Mouse (Mus musculus): Measurements from ENCODE around the gene Ptgs1. TPM values are rescaled to one million over a fixed set of nuclear protein-coding genes. Genes with fewer than 3 reads are reported as not detected.

Gene Ptgs1
- polyA plus RNA-seq, 1 experiment = 44.4 TPM

- DNase-seq (ENCODE audit: low read depth in 1 of 2, low spot score in 2 of 2) = no peak
- WGBS = 90% methylated on average over 9 of the region's 9 CpGs
- TF ChIP-seq CTCF (IDR thresholded peaks at IDR 0.05; ENCODE audit: extremely low read depth, insufficient read depth, insufficient read length, insufficient replicate concordance) (no peak), POLR2A (IDR thresholded peaks at IDR 0.05; ENCODE audit: low read depth, low read length) (no peak)
- Histone ChIP-seq H3K4me3 (ENCODE audit: extremely low read depth, insufficient read depth, insufficient read length) (no peak overlapping the region), H3K4me1 (ENCODE audit: control insufficient read depth, insufficient read depth, insufficient read length) (no peaks in the 10 kb centered on the region), H3K27me3 (ENCODE audit: control insufficient read depth, insufficient read depth, low read length) (no peaks in the 10 kb centered on the region), H3K27ac (ENCODE audit: insufficient read depth, low read length) (no peak overlapping the region), H3K36me3 (ENCODE audit: control insufficient read depth, insufficient read depth, low read length) (no peaks in the 10 kb centered on the region)
Observed at GRCm38 (mm10) chr2:36243296-36243891, 13.2 kb downstream of the Ptgs1 start.

- DNase-seq (ENCODE audit: low read depth in 1 of 2, low spot score in 2 of 2) = no peak
- H3K27me3 ChIP-seq (ENCODE audit: control insufficient read depth, insufficient read depth, low read length) = no peaks in the 10 kb centered on the region
- 82% methylated on average over 5 of the region's 5 CpGs for WGBS
- no peaks in the 10 kb centered on the region for H3K36me3 ChIP-seq (ENCODE audit: control insufficient read depth, insufficient read depth, low read length)
- no peaks in the 10 kb centered on the region for H3K4me1 ChIP-seq (ENCODE audit: control insufficient read depth, insufficient read depth, insufficient read length)
- H3K27ac ChIP-seq (ENCODE audit: insufficient read depth, low read length) = no peak overlapping the region
- no peak for TF ChIP-seq POLR2A (IDR thresholded peaks at IDR 0.05; ENCODE audit: low read depth, low read length)
- no peak overlapping the region for H3K4me3 ChIP-seq (ENCODE audit: extremely low read depth, insufficient read depth, insufficient read length)
Observed at GRCm38 (mm10) chr2:36243892-36244309, 13.7 kb downstream of the Ptgs1 start.

- TF ChIP-seq POLR2A (IDR thresholded peaks at IDR 0.05; ENCODE audit: low read depth, low read length) (no peak), CTCF (IDR thresholded peaks at IDR 0.05; ENCODE audit: extremely low read depth, insufficient read depth, insufficient read length, insufficient replicate concordance) (no peak)
- H3K4me1 ChIP-seq (ENCODE audit: control insufficient read depth, insufficient read depth, insufficient read length) = no peaks in the 10 kb centered on the region
- DNase-seq (ENCODE audit: low read depth in 1 of 2, low spot score in 2 of 2) = no peak
- no peaks in the 10 kb centered on the region for H3K27me3 ChIP-seq (ENCODE audit: control insufficient read depth, insufficient read depth, low read length)
- no peaks in the 10 kb centered on the region for H3K36me3 ChIP-seq (ENCODE audit: control insufficient read depth, insufficient read depth, low read length)
- no peak overlapping the region for H3K27ac ChIP-seq (ENCODE audit: insufficient read depth, low read length)
- H3K4me3 ChIP-seq (ENCODE audit: extremely low read depth, insufficient read depth, insufficient read length) = no peak overlapping the region
- WGBS = 66% methylated on average over 3 of the region's 3 CpGs
Observed at GRCm38 (mm10) chr2:36244705-36245104, 14.5 kb downstream of the Ptgs1 start.

GRCm38 (mm10) chr2:36247964-36248363 is 17.7 kb downstream of the Ptgs1 start:
- WGBS = 80% methylated on average over 3 of the region's 3 CpGs
- no peaks in the 10 kb centered on the region for H3K4me1 ChIP-seq (ENCODE audit: control insufficient read depth, insufficient read depth, insufficient read length)
- no peaks in the 10 kb centered on the region for H3K36me3 ChIP-seq (ENCODE audit: control insufficient read depth, insufficient read depth, low read length)
- H3K27ac ChIP-seq (ENCODE audit: insufficient read depth, low read length) = no peak overlapping the region
- no peak for TF ChIP-seq CTCF (IDR thresholded peaks at IDR 0.05; ENCODE audit: extremely low read depth, insufficient read depth, insufficient read length, insufficient replicate concordance)
- TF ChIP-seq POLR2A (IDR thresholded peaks at IDR 0.05; ENCODE audit: low read depth, low read length) = no peak
- H3K27me3 ChIP-seq (ENCODE audit: control insufficient read depth, insufficient read depth, low read length) = no peaks in the 10 kb centered on the region
- H3K4me3 ChIP-seq (ENCODE audit: extremely low read depth, insufficient read depth, insufficient read length) = no peak overlapping the region
- no peak for DNase-seq (ENCODE audit: low read depth in 1 of 2, low spot score in 2 of 2)

- Histone ChIP-seq H3K27me3 (ENCODE audit: control insufficient read depth, insufficient read depth, low read length) (no peaks in the 10 kb centered on the region), H3K4me3 (ENCODE audit: extremely low read depth, insufficient read depth, insufficient read length) (no peak overlapping the region), H3K4me1 (ENCODE audit: control insufficient read depth, insufficient read depth, insufficient read length) (no peaks in the 10 kb centered on the region), H3K27ac (ENCODE audit: insufficient read depth, low read length) (no peak overlapping the region), H3K36me3 (ENCODE audit: control insufficient read depth, insufficient read depth, low read length) (no peaks in the 10 kb centered on the region)
- DNase-seq (ENCODE audit: low read depth in 1 of 2, low spot score in 2 of 2) = no peak
- TF ChIP-seq CTCF (IDR thresholded peaks at IDR 0.05; ENCODE audit: extremely low read depth, insufficient read depth, insufficient read length, insufficient replicate concordance) (no peak), POLR2A (IDR thresholded peaks at IDR 0.05; ENCODE audit: low read depth, low read length) (no peak)
- 86% methylated on average over 8 of the region's 8 CpGs for WGBS
Observed at GRCm38 (mm10) chr2:36251156-36251555, 20.9 kb downstream of the Ptgs1 start.

GRCm38 (mm10) chr2:36252505-36252904 is 22.3 kb downstream of the Ptgs1 start:
- H3K36me3 ChIP-seq (ENCODE audit: control insufficient read depth, insufficient read depth, low read length) = no peaks in the 10 kb centered on the region
- WGBS = 87% methylated on average over 4 of the region's 4 CpGs
- no peaks in the 10 kb centered on the region for H3K27me3 ChIP-seq (ENCODE audit: control insufficient read depth, insufficient read depth, low read length)
- H3K4me3 ChIP-seq (ENCODE audit: extremely low read depth, insufficient read depth, insufficient read length) = no peak overlapping the region
- TF ChIP-seq POLR2A (IDR thresholded peaks at IDR 0.05; ENCODE audit: low read depth, low read length) = no peak
- TF ChIP-seq CTCF (IDR thresholded peaks at IDR 0.05; ENCODE audit: extremely low read depth, insufficient read depth, insufficient read length, insufficient replicate concordance) = no peak
- H3K27ac ChIP-seq (ENCODE audit: insufficient read depth, low read length) = no peak overlapping the region
- no peaks in the 10 kb centered on the region for H3K4me1 ChIP-seq (ENCODE audit: control insufficient read depth, insufficient read depth, insufficient read length)
- DNase-seq (ENCODE audit: low read depth in 1 of 2, low spot score in 2 of 2) = no peak

- Histone ChIP-seq H3K36me3 (ENCODE audit: control insufficient read depth, insufficient read depth, low read length) (no peaks in the 10 kb centered on the region), H3K4me3 (ENCODE audit: extremely low read depth, insufficient read depth, insufficient read length) (no peak overlapping the region), H3K27ac (ENCODE audit: insufficient read depth, low read length) (no peak overlapping the region), H3K27me3 (ENCODE audit: control insufficient read depth, insufficient read depth, low read length) (no peaks in the 10 kb centered on the region), H3K4me1 (ENCODE audit: control insufficient read depth, insufficient read depth, insufficient read length) (no peaks in the 10 kb centered on the region)
- no peak for DNase-seq (ENCODE audit: low read depth in 1 of 2, low spot score in 2 of 2)
- TF ChIP-seq CTCF (IDR thresholded peaks at IDR 0.05; ENCODE audit: extremely low read depth, insufficient read depth, insufficient read length, insufficient replicate concordance) (no peak), POLR2A (IDR thresholded peaks at IDR 0.05; ENCODE audit: low read depth, low read length) (no peak)
- 68% methylated on average over 2 of the region's 2 CpGs for WGBS
Observed at GRCm38 (mm10) chr2:36254445-36254844, 24.2 kb downstream of the Ptgs1 start.
